In the genomic region with DNA sequence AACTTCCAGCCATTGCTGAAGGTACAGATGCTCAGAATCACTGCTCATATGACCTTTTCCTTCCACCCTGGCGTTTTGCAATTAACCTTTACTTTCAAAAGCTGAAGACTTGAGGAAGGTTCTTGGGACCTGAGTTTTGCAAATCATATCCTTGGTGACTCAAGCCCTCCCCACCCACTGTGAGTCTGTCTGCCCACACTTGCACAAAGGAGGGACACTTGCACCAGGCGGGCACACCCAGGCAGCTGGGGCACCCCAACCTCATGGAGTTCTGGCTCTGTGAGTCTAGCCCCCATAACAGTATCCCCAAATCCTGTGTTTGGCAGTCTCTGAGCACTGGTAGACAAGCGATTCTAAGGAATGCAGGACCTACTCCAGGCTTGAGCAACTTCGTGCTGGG, we compare ENCODE assay signal across 22 mouse cellular contexts. TPM values are rescaled to one million over a fixed set of nuclear protein-coding genes. Genes with fewer than 3 reads are reported as not detected.
A peak's percentile ranks its signal among the peaks of the same experiment; 100 is the strongest.
DNase-seq lines count a peak whose midpoint lies in the region; ATAC-seq and TF ChIP-seq lines count a peak whose summit lies in the region.
"Had no signal": no experiment of that assay in that cellular context is flagged by ENCODE, and none has a peak within 500 bp of the region (broad histone marks: within the 10 kb centered on the region; RNA-seq: fewer than 3 reads in every experiment).

No protein-coding gene starts in this region.

- 62% methylated on average over 4 of the region's 4 CpGs for WGBS in lung, postnatal 0 days

- H3K27me3 ChIP-seq in lung, postnatal 0 days (replicated peaks; ENCODE audit: insufficient read depth, low read length), result no peaks in the 10 kb centered on the region
- H3K27me3 ChIP-seq: embryonic facial prominence, embryonic 15.5 days; heart, embryonic 13.5 days; stomach, embryonic 15.5 days had no signal

- peak; percentile 26; the same call in 1 of the 2 replicates for ATAC-seq in lung, postnatal 0 days
- peak; percentile 36 for ATAC-seq in megakaryocyte progenitor cell, adult 5-6 weeks (replicated peaks; ENCODE audit: poor library complexity)
- ATAC-seq in inflammation-experienced regulatory T-cells, adult 6 months, result no peak
- ATAC-seq: forebrain, embryonic 13.5 days; hindbrain, postnatal 0 days had no signal

- no peaks in the 10 kb centered on the region for H3K9me3 ChIP-seq in lung, postnatal 0 days (ENCODE audit: low read length)
- H3K9me3 ChIP-seq: embryonic facial prominence, embryonic 15.5 days; forebrain, embryonic 13.5 days; heart, embryonic 13.5 days; limb, embryonic 13.5 days; stomach, embryonic 15.5 days had no signal

- DNase-seq in 3134 (ENCODE audit: extremely low read depth, insufficient read length, low spot score) (peak; percentile 44), 416B (ENCODE audit: low read depth) (peak; percentile 23)
- peak; percentile 50 for DNase-seq in lung, postnatal 0 days (ENCODE audit: low spot score)
- DNase-seq in left cerebral cortex, adult 18-20 months (ENCODE audit: low spot score in 2 of 2), result no peak
- DNase-seq in testis, postnatal 10 days (ENCODE audit: low spot score), result no peak
- DNase-seq: adrenal gland, postnatal 10 days; cerebellum, adult 8-10 months; embryo, embryonic 11 days; heart, postnatal 36 days; kidney, adult 18-20 months; kidney, postnatal 14 days; midbrain, embryonic 14.5 days; right cerebral cortex, postnatal 14 days; thymus, postnatal 36 days had no signal

- H3K36me3 ChIP-seq in lung, postnatal 0 days (ENCODE audit: insufficient read depth, low read length), result no peaks in the 10 kb centered on the region
- H3K36me3 ChIP-seq: embryonic facial prominence, embryonic 15.5 days; heart, embryonic 13.5 days; limb, embryonic 13.5 days; stomach, embryonic 15.5 days had no signal

- H3K27ac ChIP-seq in lung, postnatal 0 days (ENCODE audit: low read length), result no peak overlapping the region
- H3K27ac ChIP-seq: embryonic facial prominence, embryonic 15.5 days; forebrain, embryonic 13.5 days; heart, embryonic 13.5 days; hindbrain, postnatal 0 days; limb, embryonic 13.5 days; stomach, embryonic 15.5 days had no signal

- no peak for TF ChIP-seq EP300 in lung, postnatal 0 days (IDR thresholded peaks at IDR 0.05)

- no peak for TF ChIP-seq CTCF in lung, postnatal 0 days (IDR thresholded peaks at IDR 0.05)

- H3K4me1 ChIP-seq in lung, postnatal 0 days (ENCODE audit: insufficient read depth, low read depth, low read length), result 0 out of 2 replicates have a peak, but pooled peaks cover 3% of the 10 kb centered on the region
- H3K4me1 ChIP-seq: forebrain, embryonic 13.5 days; limb, embryonic 13.5 days had no signal

- H3K4me2 ChIP-seq in lung, postnatal 0 days (replicated peaks; ENCODE audit: low read depth, low read length), result no peak overlapping the region
- H3K4me2 ChIP-seq: embryonic facial prominence, embryonic 15.5 days; forebrain, embryonic 13.5 days; heart, embryonic 13.5 days; limb, embryonic 13.5 days; stomach, embryonic 15.5 days had no signal

- no peak overlapping the region for H3K4me3 ChIP-seq in lung, postnatal 0 days (ENCODE audit: low read depth, low read length)
- H3K4me3 ChIP-seq: embryonic facial prominence, embryonic 15.5 days; forebrain, embryonic 13.5 days; heart, embryonic 13.5 days; limb, embryonic 13.5 days; stomach, embryonic 15.5 days had no signal

- H3K9ac ChIP-seq in lung, postnatal 0 days (replicated peaks; ENCODE audit: low read depth), result no peak overlapping the region
- H3K9ac ChIP-seq: embryonic facial prominence, embryonic 15.5 days; forebrain, embryonic 13.5 days; heart, embryonic 13.5 days; limb, embryonic 13.5 days; stomach, embryonic 15.5 days had no signal

RNA-seq across cellular contexts. Expression of a gene that starts 6.7 kb away (rescaled TPM):
- 44.2 and 45.2 TPM in 2 replicates for polyA plus RNA-seq in lung, postnatal 0 days (2015; fragmentation: Nextera tagmentation; extraction: Ambion mirVana)
- total RNA-seq in megakaryocyte progenitor cell, adult 5-6 weeks (2015), result 182 and 183 TPM in 2 replicates
- total RNA-seq in megakaryocyte progenitor cell, adult 5-6 weeks (2017), result 128 and 134 TPM in 2 replicates
- 100 to 1,000 TPM in 1 of 3 experiments, 10 to 100 TPM in 2; 91.0 to 119 (median 94.0) TPM for polyA plus RNA-seq in inflammation-experienced regulatory T-cells, adult 6 months (2017; shearing (Covaris generic))
- 1 to 10 TPM; 3.2 to 4.7 TPM for total RNA-seq in left cerebral cortex, adult 18-20 months (2021)

Comparison
In these comparisons a context has a peak if more than half of its experiments do, and no peak if none do; other contexts are left out.
1. DNase-seq: peak in 3134 (single experiment), 416B (single experiment) and lung, postnatal 0 days (single experiment); none in left cerebral cortex, adult 18-20 months (0 of 2) and testis, postnatal 10 days (single experiment).
2. RNA of a gene that starts 6.7 kb away (total RNA-seq): 128 to 183 TPM in megakaryocyte progenitor cell, adult 5-6 weeks; 3.2 to 4.7 TPM in left cerebral cortex, adult 18-20 months; every median in the first group is over 10 times any median in the second.